Mouse (Mus musculus) liver, postnatal 0 days (tissue): ENCODE data around the gene Ap1s2.

ENCODE experiments used
- CTCF ChIP-seq: sonication (generic); IDR thresholded peaks from 2 replicates; pipeline ENCODE4 v1.5.1; 2016; ENCODE audit warnings: antibody characterized with exemption, low read depth
- EP300 ChIP-seq: IDR thresholded peaks from 2 replicates; pipeline ENCODE4 v1.6.1; 2016; ENCODE audit warnings: antibody characterized with exemption, low read depth, mild to moderate bottlenecking

DNA sequence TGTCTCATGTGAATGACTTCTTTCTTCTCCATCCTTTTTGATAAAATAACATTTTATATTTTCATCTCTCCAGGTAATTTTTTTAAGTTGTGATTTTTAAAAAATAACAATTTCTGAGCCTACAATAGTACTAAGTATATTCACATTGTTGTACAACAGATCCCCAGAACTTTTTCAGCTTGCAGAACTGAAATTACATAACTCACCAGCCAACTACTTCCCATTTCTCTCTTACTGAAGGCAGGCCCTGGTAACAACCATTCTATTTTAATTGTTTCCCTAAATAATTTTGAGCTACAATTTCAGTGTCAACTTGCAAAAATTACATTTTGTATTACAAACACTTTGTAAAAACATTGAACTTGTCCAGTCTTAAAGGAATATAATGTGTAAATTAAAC is 20.7 kb downstream of the Ap1s2 start:
- TF ChIP-seq CTCF, result no peak
- no peak for TF ChIP-seq EP300
